Mouse (Mus musculus): Measurements from ENCODE around the gene Trappc3.

Gene Trappc3

GRCm38 (mm10) chr4:126313202-126313601, 51.1 kb downstream of the Trappc3 start:
- no peak for DNase-seq (ENCODE audit: low spot score in 2 of 2)

GRCm38 (mm10) chr4:126314393-126314792, 52.3 kb downstream of the Trappc3 start:
- no peak for DNase-seq (ENCODE audit: low spot score in 2 of 2)

GRCm38 (mm10) chr4:126315931-126316330, 53.8 kb downstream of the Trappc3 start:
- DNase-seq (ENCODE audit: low spot score in 2 of 2): no peak

- DNase-seq (ENCODE audit: low spot score in 2 of 2): no peak
Measured at GRCm38 (mm10) chr4:126316443-126317040, 54.4 kb downstream of the Trappc3 start.

- no peak for DNase-seq (ENCODE audit: low spot score in 2 of 2)
Measured at GRCm38 (mm10) chr4:126319806-126320205, 57.7 kb downstream of the Trappc3 start.

- peak; percentile 95 for DNase-seq (ENCODE audit: low spot score in 2 of 2)
Measured at GRCm38 (mm10) chr4:126321111-126321853, 59.2 kb downstream of the Trappc3 start, which contains the start of gene Adprhl2. Gene Adprhl2, minus strand, starts transcription at chr4:126321703.

GRCm38 (mm10) chr4:126321854-126322511, 59.9 kb downstream of the Trappc3 start:
- DNase-seq (ENCODE audit: low spot score in 2 of 2): no peak

- DNase-seq (ENCODE audit: low spot score in 2 of 2): no peak
Measured at GRCm38 (mm10) chr4:126322646-126323045, 60.5 kb downstream of the Trappc3 start.

- no peak for DNase-seq (ENCODE audit: low spot score in 2 of 2)
Measured at GRCm38 (mm10) chr4:126324861-126325260, 62.7 kb downstream of the Trappc3 start.

- DNase-seq (ENCODE audit: low spot score in 2 of 2): no peak
Measured at GRCm38 (mm10) chr4:126325281-126325861, 63.2 kb downstream of the Trappc3 start, which contains the start of gene Tekt2. Gene Tekt2, minus strand, starts transcription at chr4:126325688.

Measured in spleen, postnatal 36 days (tissue).